Mouse (Mus musculus) adrenal gland, postnatal 14 days (tissue): ENCODE measurements around the gene Neurl3. TPM values are rescaled to one million over a fixed set of nuclear protein-coding genes. Genes with fewer than 3 reads are reported as not detected.

Source experiments
- DNase-seq: peaks from one replicate; pipeline ENCODE4 v3.0.0; 2021; ENCODE audit warnings: mixed read lengths
- long read RNA-seq, 2 experiments: library from polyadenylated mRNA; stranded (forward); transcript quantifications; one replicate each; pipeline ENCODE4 v2.0.0; 2021
- total RNA-seq: library from RNA; stranded (reverse); gene quantifications from 2 replicates; pipeline ENCODE4 v1.2.3, GENCODE M21; 2021

Neurl3 gene
- total RNA-seq: 4.0 and 5.8 TPM in 2 replicates
- long read RNA-seq, experiment 1, partial matches to known transcripts: 0 of 1 reads
- long read RNA-seq, experiment 1, other reads (novel, unspliced or antisense): 0 of 1 reads
- long read RNA-seq, experiment 2: 0 reads

GRCm38 (mm10) chr1:36274455-36274854 lies at the start of gene Neurl3:
Gene Neurl3, minus strand, starts transcription at chr1:36274679.
- no peak for DNase-seq

DNA sequence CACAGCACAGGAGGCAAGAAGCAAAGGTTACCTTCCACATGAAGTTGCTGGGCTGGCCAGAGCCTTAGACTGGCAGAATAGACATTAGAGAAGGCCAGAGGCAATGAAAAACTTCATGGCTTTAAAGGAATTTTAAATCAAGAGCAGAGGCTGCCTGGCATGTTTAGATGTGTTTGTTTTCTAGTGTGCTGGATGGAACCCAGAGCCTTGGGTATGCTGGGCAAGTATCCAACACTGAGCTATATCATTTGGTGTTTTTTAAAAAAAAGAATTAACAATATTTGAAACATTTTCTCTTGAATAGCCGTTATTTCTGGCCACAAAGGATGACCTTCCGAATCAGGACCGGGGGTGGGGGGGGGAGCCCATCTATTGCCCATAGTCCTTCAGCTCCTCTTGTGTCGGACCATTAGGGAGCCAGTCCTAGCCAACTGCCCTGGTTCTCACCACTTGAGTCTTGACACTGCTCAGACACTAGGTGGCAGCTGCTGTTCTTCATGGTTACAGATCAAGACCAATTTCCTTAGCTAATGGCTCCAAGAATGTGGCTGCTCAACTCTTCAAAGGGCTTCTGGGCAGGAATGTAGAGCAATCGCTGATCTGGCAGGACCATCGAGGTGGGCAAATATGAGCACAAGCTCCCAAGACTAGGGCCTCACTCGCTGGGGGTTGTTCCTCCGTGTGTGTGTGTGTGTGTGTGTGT lies 49.4 kb upstream of the Neurl3 start:
- peak; percentile 73 for DNase-seq

GRCm38 (mm10) chr1:36323076-36323475 lies 48.6 kb upstream of the Neurl3 start:
- peak; percentile 39 for DNase-seq

GRCm38 (mm10) chr1:36321829-36322573 lies 47.5 kb upstream of the Neurl3 start:
- peak; percentile 28 for DNase-seq

- no peak for DNase-seq
Observed at GRCm38 (mm10) chr1:36321164-36321563, 46.7 kb upstream of the Neurl3 start.

DNA sequence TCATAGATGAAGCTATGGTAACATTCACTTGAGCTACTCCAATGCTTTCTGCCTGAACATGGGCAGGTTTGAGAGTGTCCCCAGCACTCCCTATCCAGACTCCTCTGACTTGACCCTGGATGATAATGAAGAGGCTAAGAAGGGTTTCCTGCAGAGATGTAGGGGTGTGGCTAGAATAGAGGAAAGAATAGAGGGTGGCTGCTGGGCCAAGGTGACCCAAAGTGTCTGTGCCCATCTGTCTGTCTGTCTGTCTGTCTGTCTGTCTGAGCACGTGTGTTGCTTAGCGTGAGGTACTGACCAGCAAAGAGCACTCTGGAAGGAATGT lies 41.3 kb upstream of the Neurl3 start:
- DNase-seq: no peak

DNA sequence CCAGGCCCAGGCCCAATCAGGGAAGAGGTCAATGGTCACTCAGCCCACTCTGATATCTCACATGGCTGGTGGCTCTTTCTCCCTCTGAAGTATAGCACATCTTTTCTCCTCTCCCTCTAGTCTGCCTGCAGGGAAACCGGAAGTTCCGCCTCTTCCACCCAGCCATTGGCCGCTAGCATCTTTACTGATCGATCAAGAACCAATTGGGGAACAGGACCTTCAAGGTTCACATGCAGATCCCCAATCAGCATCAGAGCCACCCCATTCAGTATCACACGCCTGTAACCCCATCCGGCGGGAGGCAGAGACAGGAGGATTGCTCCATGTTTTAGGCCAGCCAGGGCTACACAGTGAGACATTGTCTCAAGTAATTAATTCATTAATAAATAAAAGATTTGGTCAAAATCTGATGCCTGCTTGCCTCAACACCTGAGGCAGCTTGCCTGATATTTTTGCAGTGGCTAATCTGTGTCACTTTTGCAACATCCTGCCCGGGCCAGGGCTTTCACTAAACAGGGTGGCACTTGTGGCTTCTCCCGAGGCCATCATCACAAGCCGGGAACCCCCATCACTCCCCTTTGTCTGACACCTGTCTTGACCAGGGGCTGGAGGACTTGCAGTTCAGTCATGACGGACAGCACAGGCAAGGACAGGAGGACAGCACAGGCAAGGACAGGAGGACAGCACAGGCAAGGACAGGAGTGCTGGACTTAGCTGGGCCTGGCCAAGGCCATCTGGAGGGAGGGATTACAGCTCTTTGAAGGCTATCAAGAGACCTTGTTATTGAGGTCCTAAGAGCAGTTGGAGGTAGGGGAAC lies 40.7 kb upstream of the Neurl3 start:
- DNase-seq: peak; percentile 55

- peak; percentile 24 for DNase-seq
Observed at GRCm38 (mm10) chr1:36309498-36309901, 35.0 kb upstream of the Neurl3 start.

DNA sequence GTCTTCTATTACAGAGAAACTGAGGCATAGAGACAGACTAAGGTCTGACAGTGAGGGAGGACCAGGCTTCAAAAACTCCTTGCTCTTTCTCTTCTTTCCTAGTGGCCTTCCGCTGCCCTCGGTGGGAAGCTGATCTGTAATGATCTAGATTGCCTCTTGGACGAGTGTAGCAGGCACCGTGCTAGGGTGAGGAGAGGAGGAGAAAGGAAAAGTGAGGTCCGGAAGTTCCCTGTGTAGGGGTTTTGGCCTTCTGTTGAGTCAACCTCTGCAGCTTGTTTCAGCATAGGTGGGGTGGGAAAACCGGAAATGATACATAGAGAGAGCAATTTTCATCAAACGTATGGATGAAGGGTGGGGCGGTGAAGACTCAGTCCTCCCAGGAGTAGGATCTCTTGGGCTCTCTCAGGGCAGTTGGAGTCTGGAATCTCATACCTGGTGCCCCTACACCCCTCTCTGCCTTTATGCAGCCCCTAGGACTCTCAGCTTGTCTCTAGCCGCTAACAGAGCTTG lies 34.5 kb upstream of the Neurl3 start:
- DNase-seq: peak; percentile 3

DNA sequence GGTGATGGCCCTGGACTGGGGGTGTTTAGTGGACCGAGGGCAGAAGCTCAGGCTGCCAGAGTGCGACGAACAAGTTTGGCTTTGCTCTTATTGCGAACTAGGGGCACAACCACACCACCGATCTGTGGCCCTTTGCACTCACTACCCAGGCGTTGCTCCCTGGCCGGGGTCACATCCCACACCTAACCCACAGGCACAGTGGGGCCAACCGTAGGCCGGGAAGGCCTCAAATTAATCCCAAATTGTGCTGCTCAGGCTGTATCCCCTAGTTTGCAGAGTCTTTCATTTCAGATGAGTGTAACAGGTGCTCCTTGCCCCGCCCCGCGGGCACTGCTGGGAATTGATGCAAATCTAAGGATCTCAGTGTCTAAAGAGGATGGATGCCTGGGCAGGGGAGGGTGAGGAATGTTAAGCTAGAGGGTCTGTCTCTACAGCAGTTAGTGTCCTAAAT lies 34.0 kb upstream of the Neurl3 start:
- peak; percentile 27 for DNase-seq

GRCm38 (mm10) chr1:36307495-36308280 lies 33.2 kb upstream of the Neurl3 start, which contains the start of gene Arid5a:
Gene Arid5a, plus strand, starts transcription at chr1:36307733.
- peak; percentile 92 for DNase-seq

- DNase-seq: no peak
Observed at GRCm38 (mm10) chr1:36307121-36307494, 32.6 kb upstream of the Neurl3 start.

GRCm38 (mm10) chr1:36306120-36306519 lies 31.6 kb upstream of the Neurl3 start:
- peak; percentile 1 for DNase-seq

GRCm38 (mm10) chr1:36304764-36305163 lies 30.3 kb upstream of the Neurl3 start:
- DNase-seq: peak; percentile 3

- DNase-seq: peak; percentile 86
Observed at GRCm38 (mm10) chr1:36303381-36304320, 29.2 kb upstream of the Neurl3 start.

DNA sequence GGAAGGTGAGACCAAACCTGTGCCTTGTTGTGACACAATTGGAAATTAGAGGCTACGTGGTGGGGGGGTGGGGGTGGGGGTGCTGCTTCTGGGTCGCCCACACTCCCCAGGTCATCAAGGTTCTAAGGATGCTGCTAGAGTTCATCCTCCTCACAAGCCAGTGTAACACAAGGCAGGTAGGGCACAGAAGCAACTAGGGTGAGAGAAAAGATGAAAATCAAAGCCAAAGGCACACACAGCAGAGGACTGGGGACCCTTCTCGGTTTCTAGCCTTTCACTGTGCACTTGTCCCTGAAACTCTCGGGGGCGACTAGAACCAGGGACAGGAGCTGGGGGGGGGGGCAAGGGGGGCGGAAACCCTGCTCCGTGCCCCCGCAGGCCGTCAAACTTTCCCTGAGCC lies 28.5 kb upstream of the Neurl3 start:
- DNase-seq: no peak

GRCm38 (mm10) chr1:36302273-36302672 lies 27.8 kb upstream of the Neurl3 start:
- peak; percentile 25 for DNase-seq

DNA sequence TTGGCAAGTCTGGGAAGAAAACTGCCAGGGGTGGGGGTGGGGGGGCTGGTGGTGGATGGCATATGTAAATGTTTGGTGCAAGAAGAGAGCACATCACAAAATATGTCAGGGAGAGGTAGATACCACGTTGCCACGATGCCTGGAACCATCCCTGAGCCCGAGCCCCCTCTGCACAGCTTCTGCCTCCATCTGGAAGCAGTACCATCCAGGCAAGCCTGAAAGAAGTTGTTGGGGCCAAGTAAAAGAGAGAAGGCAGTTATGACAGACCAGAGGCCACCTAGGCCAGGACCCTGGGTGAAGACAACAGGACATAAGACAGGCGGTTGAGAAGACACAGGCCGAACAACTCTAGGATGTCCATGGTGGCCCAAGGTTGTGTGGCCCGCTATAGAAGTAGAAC lies 26.0 kb upstream of the Neurl3 start:
- DNase-seq: peak; percentile 1

GRCm38 (mm10) chr1:36299676-36300075 lies 25.2 kb upstream of the Neurl3 start:
- no peak for DNase-seq

DNA sequence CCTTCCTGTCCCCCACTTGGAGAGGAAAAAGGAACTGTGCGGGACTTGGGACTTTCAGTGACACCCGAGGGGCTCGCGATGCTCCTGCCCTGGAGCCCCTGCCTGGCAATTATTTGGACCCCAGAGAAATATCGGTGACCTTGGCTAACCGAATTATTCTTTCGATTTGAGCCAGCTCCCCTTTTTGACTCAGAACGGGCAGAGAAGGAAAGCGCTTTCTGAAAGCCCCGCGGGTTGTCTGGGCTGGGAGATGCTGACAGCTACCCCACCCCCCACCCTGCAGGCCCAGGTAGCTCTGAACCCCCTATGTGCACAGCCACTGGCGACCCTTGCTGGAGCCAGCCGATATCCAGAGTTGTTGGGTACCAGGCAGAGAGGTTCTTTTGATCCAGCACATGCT lies 24.6 kb upstream of the Neurl3 start:
- DNase-seq: peak; percentile 2
